Mouse (Mus musculus) gastrocnemius, adult 8-10 months (tissue): Measurements from ENCODE around the gene E130208F15Rik. TPM values are rescaled to one million over a fixed set of nuclear protein-coding genes. Genes with fewer than 3 reads are reported as not detected.

Source experiments
- DNase-seq, 2 experiments: peaks; one replicate each; pipeline ENCODE4 v3.0.0; 2022; ENCODE audit warnings: low spot score in 2 of 2
- total RNA-seq, 4 experiments: library from RNA; stranded (reverse); gene quantifications; 2 replicates each; pipeline ENCODE4 v1.2.4; 2022

The E130208F15Rik gene
- total RNA-seq, 4 experiments from 2014 or later = 0.32 to 0.92 (median 0.53) TPM

DNA sequence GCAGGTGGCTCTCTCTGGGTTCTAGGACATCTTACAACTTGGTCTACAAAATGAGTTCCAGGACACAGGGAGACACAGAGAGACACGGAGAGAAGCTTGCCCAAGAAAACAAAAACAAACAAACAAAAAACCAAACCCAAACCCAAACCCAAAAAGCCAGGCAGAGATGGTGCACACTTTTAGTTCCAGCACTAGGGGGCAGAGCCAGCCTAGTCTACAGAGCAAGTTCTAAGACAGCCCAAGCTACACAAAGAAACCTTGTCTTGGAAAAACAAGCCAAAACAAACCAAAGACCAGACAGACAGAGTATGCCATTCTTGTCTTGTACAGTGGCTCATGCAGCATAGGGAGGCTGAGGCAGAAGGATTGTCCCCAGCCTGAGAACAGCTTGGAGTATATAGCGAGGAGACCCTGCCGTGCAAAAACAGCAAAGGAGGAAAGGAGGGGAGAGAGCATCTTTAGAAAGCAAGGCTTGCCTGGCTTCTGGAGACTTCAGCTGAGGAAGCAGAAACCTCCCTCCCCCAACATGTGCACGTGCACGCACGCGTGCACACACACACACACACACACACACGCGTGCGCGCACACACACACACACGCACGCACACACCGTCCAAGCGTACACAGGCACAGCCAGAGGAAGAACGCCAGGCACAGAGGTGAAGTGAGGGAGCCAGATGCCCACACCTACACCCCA lies 15.3 kb upstream of the E130208F15Rik start:
- DNase-seq = no peak

DNA sequence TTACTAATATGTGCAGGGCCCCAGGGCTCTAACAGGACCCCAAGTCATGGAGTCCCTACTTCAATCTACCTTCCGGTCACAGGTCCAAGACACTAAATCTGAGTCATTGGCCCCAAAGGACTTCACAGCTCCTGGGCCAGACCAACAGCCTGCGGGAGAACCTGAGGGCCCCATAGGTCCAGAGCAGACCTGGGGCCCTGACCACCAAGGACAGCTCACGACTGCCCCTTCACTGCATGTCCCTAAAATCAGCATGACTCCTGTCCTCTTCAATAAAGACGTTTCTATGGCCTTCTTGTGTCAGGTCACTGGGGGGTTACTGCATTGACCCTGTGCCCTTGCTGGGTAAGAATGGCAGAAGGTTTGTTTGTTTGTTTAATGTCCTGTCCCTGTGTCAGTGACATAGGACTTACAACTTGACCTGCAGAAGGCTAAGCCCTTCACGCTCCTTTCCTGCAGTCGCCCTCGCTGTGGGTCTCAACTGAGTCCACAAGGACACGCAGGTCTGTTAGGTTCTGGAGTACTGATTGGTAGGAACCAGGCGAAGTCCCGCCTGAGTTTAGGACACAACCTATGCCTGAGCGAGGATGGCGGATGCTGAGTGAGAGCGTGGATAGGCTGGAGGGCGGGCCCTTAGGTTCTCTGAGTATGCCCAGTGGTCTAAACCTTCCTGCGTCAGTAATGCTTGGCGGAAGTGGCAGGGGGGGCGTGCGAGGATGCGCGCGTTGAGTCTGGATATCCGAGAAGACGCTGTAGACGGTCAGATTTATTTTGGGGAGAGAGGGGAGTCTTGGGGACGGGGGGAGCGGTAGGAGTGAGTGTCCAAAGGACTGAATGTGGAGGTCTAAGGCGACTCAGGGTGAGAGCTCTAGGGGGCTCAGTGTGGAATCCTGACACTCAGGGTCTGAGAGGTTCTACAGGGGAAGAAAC lies 13.2 kb upstream of the E130208F15Rik start, which contains the start of gene Alkbh6:
Alkbh6 (plus strand) TSS at position 642 of the 930 bp plus-strand sequence.
- peak; percentile 90 to 94 for DNase-seq

DNA sequence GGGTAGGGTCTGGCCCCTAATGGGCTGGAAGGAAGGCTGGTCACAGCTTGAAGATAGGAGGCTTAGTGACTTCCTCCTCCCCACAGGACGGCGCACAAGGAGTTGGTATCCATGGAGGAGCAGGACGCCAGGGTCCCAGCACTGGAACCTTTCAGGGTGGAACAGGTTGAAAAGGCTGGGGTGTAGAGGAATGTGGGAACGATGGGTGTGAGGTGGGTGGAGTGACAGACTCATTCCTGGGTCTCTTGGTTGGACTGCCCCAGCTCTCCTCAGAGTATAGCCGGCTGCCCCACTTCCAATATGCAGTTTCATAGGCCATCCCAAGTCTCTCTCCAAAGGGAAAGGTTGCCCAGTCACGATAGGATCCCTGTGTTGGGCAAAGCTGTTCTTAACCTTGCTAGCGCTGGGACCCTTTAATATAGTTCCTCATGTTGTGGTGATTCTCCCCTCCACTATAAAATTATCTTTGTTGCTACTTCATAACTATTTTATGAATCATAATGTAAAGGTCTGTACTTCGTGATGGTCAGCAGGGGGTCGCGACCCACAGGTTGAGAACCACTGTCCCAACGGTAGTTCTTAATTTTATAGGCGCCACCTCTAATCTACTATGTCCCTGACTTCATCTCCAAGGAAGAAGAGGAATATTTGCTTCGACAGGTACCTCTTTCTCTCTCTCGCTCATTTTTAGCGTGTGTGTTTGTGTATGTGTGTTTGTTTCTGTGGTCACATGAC lies 12.0 kb upstream of the E130208F15Rik start:
- DNase-seq = no peak

DNA sequence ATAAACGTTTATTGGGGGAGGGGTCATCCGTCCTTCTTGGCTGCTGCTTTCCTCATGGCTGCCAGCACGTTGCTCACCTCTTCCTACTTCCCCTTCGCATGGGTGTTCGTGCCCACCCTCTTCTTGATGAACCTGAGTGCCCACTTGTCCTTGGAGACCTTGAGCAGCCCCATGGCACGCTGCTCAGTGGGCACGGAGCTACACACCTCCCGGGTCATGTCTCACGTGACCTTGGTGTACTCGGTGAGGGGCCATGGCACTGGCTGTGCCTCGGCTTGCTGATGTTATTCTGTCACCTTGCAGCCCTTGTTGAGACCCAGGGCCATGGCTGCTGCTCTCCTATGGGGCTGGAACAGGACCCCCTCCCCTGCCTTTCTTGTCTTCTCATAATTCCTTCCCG lies 11.4 kb upstream of the E130208F15Rik start:
- DNase-seq = no peak

DNA sequence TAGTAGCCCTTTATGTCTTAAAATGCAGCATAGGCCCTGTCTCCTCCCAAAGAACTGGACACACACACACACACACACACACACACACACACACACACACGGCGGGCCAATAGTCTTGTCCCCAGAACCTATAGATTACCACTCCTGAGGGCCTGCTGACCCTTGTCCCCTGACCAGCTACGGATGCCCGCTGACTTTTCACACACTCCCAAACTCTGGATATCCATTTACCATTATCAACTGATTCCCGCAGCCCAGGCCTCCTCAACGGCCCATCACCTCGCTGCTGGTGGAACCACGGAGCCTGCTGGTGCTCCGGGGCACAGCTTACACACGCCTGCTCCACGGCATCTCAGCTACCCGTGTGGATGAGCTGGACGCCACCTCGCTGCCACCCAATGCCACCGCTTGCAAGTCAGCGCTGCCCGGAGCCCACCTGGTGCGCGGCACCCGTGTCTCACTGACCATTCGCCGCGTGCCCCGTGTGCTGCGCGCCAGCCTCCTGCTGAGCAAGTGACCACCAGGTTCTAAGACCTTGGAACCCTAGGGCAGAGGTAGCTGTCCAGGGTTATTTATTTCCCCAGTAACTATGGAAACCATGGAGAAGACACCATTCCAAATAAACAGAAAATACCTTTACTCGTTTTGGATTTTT lies 7.7 kb upstream of the E130208F15Rik start:
- no peak for DNase-seq

DNA sequence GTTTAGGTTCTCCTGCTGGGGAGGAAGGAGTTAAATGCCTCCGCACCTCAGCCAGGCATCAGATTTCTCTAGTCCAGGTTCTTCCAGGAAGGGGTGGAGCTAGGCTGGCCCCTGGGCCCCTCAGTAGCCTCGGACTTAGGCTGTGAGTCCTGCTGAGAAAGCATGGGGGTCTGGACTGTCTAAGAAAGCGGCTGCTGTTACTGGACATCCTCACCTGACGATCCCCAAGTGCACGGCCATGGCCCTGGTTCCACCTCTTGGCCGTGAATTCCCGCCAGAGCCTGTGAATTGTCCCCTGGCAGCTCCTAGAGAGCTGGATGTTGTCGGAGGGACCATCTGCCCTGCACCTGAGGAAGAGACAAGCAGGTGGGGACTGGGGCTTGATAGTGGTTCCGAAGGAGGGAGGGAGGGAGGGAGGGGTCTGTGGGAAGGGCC lies 6.8 kb upstream of the E130208F15Rik start, which contains the start of gene Syne4:
Syne4 (plus strand) TSS at position 87 of the 435 bp plus-strand sequence.
- DNase-seq = no peak

DNA sequence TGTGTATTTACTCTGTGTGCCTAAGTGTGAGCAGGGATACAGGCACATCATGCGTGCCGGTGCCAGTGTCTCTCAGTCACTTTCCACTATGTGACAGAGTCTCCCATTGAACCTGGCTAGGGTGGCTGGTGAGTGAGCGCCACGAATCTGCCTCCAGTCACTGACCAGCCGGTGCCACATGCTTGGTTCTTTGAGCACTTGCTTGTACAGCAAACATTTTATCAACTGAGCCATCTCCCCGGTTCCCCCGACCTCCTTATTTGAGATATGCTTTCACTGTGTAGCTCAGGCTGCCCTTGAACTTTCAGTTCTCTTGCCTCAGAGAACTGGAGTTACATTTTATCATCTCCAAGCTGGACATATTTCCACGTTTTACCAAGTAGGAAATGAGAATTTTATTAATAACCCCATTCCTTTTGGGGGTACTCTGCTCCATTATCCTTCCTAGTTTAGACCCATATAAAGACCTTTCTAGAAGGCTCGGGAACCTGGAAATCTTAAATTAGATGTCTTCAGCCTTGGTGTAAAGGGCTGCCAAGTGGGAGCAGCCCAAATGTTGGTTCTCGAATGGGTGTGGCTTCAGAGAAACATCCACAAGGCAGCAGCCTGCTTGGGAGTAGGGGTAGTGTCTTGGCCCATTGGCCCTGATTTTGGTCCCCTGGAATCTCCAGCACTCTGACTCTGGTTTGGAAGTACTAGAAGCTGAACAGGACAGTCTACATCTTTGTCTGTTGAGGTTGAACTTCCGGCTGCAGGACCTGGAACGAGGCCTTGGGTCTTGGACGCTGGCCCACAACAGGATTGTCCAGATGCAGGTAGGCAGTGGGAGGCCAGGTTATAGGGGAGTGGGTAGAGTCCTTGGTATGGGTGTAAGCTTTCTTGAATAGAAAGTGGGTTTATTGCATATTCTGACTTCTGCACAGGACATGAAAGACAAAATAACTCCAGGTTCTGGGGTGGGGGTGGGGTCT lies 5.7 kb upstream of the E130208F15Rik start:
- no peak for DNase-seq

DNA sequence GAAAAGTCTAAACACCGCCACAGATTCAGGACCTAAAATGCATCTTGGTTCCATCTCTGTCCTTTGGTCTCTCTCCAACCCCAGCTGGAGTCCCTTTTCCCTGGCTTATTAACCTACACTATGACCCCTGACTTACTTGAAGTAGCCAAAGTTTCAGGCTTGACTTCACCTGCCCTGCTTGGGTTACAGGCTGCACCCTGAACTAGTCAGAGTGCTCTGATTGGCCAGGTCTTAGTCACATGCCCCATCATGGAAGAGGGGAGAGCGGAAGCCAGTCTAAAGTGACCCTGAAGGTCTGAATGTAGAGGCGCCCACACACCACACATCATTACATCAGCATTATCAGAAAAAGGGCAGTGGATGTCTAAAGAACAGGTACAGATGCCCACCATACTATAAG lies 3.4 kb upstream of the E130208F15Rik start:
- no peak for DNase-seq

DNA sequence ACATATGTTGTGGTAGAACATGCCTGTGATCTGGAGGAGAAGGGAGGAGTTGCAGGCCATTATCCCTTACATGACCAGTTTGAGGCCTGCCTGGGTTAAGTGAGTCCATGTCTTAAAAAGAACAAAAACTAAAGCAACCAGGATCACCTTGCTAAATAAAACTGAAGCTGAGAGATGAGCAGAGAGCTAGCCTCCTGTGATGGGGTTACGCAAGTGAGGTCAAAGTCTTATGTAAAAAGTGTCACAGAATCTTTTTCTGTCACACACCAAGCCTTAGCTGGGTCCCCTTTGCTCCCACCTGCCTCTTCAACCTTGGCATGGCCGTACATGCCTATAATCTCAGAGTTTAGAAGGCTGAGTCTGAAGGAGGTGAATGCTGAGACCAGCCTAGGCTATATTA lies 594 bp upstream of the E130208F15Rik start:
- no peak for DNase-seq

DNA sequence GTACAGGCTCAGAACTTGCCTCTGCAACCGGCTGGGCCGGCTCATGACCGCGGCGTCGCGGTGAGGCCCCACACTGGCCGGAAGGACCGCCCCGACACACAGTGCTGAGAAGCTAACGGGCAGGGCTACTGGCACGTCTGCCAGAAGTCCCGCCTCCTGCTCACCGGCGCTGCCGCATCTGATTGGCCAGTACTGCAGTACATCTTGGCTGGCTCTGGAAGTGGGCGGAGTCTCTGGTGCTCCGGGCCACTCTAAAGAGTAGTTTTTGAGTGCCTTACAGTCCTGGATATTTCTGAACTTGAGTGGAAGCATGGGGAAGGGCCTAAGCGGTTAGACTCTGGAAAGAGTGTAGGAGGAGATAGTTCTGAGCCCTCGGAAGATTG lies 736 bp downstream of the E130208F15Rik start:
- DNase-seq = peak; percentile 94 to 97

DNA sequence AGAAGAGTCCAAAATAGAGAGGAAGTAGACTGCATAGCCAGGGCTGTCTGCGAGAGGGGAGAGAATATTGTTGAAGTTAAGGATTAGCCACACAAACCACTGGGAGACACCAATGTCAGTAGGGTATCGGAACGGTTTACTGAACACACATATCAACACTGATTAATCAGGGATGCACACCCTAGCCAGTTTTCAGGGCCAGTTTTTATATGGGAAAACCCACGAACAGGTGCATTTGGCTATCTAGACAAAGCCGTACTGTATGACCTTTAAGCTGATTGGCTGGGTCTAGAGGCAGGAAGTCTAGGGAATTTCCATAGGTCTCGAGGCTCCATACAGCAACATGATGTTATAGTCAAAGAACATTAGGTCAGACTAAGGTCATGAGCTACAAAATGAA lies 1.3 kb downstream of the E130208F15Rik start:
- DNase-seq = no peak

DNA sequence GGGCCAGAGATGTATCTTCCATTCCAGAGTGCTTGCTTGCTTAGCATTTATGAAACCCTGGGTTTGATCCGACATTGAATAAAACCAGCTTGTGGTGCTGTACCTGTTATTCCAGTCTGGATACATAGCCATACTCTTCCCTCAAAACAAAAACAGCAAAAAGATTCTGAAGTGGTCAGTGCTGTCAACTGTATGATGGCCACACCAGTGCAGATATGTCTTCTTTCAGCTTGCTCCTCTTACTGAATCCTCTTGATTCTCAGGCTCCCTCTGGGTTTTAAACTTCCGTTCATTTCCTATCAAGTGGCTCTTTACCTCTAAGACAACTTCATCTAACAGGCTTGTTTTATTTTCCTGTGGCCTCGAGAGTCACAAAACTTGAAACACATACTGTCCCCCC lies 2.3 kb downstream of the E130208F15Rik start, which contains the start of gene Sdhaf1:
Sdhaf1 (minus strand) TSS at position 101 of the 400 bp plus-strand sequence.
- no peak for DNase-seq

DNA sequence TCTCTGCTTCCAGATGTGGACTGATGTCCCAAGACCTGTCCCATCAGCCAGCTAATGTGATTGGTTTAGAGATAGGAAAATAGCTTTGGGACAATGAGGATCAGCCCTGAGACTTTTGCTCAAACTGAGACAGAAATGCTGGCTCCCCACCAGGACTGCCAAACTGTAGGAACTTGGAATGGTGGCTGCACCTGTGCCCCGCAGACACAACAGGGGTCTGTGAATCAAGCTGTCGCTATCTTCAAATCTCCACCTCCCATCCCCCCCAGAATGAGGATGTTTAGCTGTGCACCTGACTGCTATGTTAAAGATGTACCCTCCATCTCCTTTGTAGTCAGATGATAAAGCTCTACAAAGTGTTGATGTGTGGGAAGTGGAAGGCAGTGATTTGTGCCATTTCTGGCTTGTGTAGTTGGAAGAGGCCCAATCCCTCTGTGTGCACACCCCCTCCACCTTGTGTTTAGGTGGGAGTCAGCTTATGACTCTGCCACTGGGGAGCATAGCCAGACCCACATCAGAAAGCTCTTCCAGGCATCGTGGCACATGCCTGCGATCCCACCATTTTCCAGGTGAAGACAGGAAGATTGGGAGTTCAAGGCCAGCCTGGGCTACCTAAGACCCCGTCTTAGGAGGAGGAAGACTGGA lies 2.9 kb downstream of the E130208F15Rik start:
- no peak for DNase-seq

DNA sequence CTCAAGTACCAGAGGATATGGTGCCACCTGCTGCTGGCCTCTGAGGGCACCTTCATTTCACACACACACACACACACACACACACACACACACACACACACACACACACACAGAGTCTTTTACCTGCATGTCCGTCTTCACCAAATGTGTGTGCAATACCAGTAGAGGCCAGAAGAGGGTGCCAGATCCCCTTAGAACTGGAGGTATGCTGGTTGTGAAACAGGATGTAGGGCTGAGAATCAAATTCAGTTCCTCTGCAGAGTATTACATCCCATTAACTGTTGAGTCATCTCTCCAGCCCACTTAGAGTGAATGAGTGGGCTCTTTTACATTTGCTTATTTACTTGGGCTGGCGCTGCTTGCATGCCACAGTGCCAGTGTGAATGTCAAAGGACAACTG lies 3.8 kb downstream of the E130208F15Rik start:
- DNase-seq = peak in 1 of 2 experiments; percentile 30

DNA sequence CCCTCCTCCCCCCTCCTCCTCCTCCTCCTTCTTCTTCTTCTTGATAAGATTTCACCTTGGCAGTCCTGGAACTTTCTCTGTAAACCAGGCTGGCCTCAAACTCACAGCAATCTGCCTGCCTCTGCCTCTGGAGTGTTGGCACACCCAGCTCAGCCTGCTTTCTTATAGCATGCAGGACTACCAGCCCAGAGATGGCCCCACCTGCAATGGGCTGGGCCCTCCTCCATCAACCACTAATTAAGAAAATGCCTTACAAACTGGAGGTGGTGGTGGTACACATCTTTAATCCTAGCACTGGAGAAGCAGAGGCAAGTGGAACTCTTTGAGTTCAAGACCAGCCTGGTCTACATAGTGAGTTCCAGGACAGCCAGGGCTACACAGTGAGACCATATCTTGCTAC lies 4.9 kb downstream of the E130208F15Rik start:
- no peak for DNase-seq

DNA sequence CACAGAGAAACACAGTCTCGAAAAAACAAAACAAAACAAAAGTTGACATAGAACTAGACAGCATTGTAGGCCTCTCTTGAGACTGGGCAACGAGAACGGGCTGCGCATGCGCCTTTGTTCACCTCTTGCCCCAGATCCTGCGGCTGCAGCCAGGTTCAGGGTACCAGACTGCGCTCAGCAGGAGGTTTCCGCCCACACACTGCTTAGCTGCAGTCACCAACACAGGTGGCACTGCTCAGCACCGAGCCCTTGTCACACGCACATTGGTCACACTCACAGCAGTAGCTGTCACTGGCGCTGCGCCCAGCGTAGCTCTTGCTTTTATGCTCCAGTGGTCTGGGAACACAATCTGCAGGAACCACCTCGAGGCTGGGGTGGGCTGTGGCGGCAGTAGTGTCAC lies 5.6 kb downstream of the E130208F15Rik start:
- DNase-seq = no peak

DNA sequence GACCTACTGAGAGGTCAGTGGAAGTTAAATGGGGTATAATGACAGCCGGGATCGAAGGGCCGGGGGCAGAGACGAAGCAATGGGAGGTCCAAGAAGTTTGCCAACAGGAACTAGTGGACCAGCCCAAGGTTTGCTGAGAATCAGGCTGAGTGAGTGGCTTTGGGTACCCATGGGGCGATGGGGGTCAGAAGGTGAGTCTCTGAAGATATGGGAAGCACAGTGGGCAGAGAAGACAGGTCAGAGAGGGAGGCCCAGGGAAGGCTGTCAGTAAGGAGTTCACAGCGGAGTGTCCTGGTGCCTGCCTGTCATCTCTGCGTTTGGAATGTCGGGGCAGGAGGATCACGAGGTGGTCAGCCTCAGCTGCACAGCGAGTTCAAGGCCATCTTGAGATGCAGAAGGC lies 6.8 kb downstream of the E130208F15Rik start:
- DNase-seq = no peak

DNA sequence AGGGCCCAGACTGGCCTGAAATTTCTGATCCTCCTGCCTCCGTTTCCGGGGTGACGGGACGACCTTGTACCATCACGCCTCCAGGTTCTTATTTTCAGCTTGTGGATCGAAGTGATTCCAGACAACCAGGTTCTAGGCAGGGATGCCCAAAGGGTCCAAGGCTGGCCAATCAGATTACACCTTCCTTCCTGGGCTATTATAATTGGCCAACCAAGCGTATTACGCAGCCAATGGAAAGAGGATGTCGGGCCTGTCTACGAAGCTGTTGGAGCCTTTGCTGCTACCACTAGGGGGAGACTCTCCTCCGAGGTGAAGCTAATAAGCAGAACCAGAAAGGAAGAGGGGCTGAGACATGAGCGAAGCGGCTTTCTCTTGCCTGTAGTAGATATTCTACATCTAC lies 10.3 kb downstream of the E130208F15Rik start:
- DNase-seq = peak; percentile 42 to 43

DNA sequence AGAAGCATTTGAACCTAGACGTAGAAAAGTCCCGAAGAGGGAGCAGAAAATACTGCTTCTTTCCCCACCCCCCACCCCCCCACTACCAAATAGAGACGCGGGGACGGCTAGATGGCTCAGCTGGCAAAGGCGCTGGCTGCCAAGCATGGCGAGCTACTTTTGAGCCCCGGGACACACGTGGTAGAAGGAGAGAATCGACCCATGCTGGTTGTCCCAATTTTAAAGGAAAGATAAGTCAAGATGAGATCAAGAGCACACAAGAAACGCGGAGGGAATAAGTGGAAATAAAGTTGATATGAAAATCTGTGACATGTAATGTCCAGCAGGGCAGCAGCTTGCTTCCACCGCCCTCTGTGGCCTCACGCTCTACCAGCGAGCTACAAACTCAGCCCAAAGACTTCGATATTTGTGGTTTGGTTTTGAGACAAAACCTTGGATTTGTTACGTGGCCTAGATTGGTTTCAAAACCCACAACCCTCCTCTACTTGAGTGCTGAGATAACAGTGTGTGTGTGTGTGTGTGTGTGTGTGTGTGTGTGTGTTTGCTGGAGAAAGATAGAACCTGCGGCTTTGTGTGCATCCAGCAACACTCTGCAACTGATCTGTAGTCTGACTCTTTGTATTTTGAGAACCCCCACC lies 11.2 kb downstream of the E130208F15Rik start:
- DNase-seq = no peak
